Mouse (Mus musculus): ENCODE results near the gene Parp2.

- no peak for TF ChIP-seq CTCF (IDR thresholded peaks at IDR 0.05; ENCODE audit: extremely low read depth, insufficient read length, insufficient replicate concordance, low read depth, low read length)
- TF ChIP-seq POLR2A (IDR thresholded peaks at IDR 0.05; ENCODE audit: low read depth, low read length) = no peak
Observed at GRCm38 (mm10) chr14:50824219-50824618, 16.6 kb downstream of the Parp2 start.

Data from small intestine, adult 2 months (tissue).